1 mouse cellular context compared by ENCODE assay signal in the genomic region with DNA sequence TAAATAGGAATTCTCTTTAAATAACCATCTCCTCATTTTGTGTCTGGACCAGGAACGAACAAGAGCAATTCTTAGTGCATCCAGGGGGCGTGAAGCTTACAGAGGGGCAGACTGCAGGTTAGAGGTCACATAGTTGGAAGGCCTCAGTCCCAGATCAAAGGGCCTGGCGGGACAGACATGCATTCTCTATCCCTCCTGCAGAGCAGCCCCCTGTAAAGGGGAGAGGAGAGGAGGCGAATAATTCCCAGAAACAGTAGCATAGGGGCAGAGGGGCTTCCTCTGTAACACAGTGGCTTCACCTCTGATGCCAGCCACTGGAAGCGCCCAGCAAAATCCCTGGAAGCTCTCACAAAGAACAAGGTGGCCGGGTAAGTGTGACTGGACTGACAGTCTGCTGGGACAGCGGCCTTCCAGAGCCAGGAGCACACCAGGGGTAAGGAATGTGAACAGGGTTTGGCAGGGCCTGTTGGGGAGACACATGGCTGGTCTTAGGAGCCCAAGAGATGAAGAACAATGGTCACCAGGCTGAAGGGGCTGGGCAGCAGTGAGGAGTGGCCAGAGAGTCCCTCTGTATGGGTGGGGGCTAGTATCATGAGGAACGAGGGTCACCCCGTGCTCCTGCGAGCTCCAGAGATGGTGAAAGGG.
TF ChIP-seq lines count a peak whose summit lies in the region.

No protein-coding gene starts in this region.

TF ChIP-seq in MEL, 35 proteins besides CTCF, POLR2A, EP300 and RAD21:
- TF ChIP-seq GABPA (IDR thresholded peaks at IDR 0.05; ENCODE audit: low read depth, low read length) (no peak), POLR2AphosphoS5 (IDR thresholded peaks at IDR 0.05; ENCODE audit: borderline replicate concordance, low read depth, low read length) (no peak), ZC3H11A (IDR thresholded peaks at IDR 0.05; ENCODE audit: low read depth, low read length) (no peak), TCF12 (IDR thresholded peaks at IDR 0.05; ENCODE audit: low read depth, low read length) (no peak), MAZ (IDR thresholded peaks at IDR 0.05; ENCODE audit: low read depth, low read length) (no peak), MYC (IDR thresholded peaks at IDR 0.05; ENCODE audit: low read depth, low read length) (no peak), RCOR1 (IDR thresholded peaks at IDR 0.05; ENCODE audit: low read depth, low read length) (no peak), KAT2A (conservative IDR thresholded peaks at IDR 0.05; ENCODE audit: low read depth, low read length) (no peak), NELFE (IDR thresholded peaks at IDR 0.05; ENCODE audit: low read depth, low read length) (no peak), MYB (IDR thresholded peaks at IDR 0.05; ENCODE audit: low read depth, low read length) (no peak), BHLHE40 (IDR thresholded peaks at IDR 0.05; ENCODE audit: borderline replicate concordance, low read depth, low read length) (no peak), CHD1 (IDR thresholded peaks at IDR 0.05; ENCODE audit: low read depth, low read length) (no peak)
